Mouse (Mus musculus) G1E (cell line): ENCODE results near the gene Plekhg4. TPM values are rescaled to one million over a fixed set of nuclear protein-coding genes. Genes with fewer than 3 reads are reported as not detected.

Source experiments
- ATAC-seq: 2 replicates; pipeline ENCODE4 v1.8.0; 2016; ENCODE audit warnings: mild to moderate bottlenecking; ENCODE audit not compliant: insufficient number of reproducible peaks, poor library complexity, low FRiP score, severe bottlenecking; ENCODE audit errors: extremely low read depth
- DNase-seq: peaks from one replicate; pipeline ENCODE4 v3.0.0; 2012; ENCODE audit warnings: low spot score
- H3K27me3 ChIP-seq: 2 replicates; pipeline ENCODE4 v1.6.1; 2012; ENCODE audit warnings: mild to moderate bottlenecking, low read length, inconsistent platforms; ENCODE audit not compliant: insufficient read depth
- H3K36me3 ChIP-seq: replicated peaks from 2 replicates; pipeline ENCODE3; 2012; ENCODE audit warnings: mild to moderate bottlenecking, inconsistent platforms
- H3K4me1 ChIP-seq: 2 replicates; pipeline ENCODE4 v1.6.1; 2012; ENCODE audit warnings: low read depth, low read length, inconsistent platforms, mixed read lengths; ENCODE audit not compliant: insufficient read depth
- H3K4me3 ChIP-seq: 2 replicates; pipeline ENCODE4 v1.5.1; 2012; ENCODE audit warnings: low read depth, mild to moderate bottlenecking, inconsistent platforms, low read length, moderate library complexity, mixed read lengths
- H3K9me3 ChIP-seq: replicated peaks from 2 replicates; pipeline ENCODE4 v1.6.1; 2012; ENCODE audit warnings: inconsistent platforms
- CTCF ChIP-seq: IDR thresholded peaks from 2 replicates; pipeline ENCODE4 v1.5.1; 2012; ENCODE audit warnings: low read depth, low read length, inconsistent platforms, mixed read lengths
- GATA1 ChIP-seq: IDR thresholded peaks from 2 replicates; pipeline ENCODE4 v1.6.1; 2012; ENCODE audit warnings: borderline replicate concordance, low read length, inconsistent platforms, mixed read lengths
- GATA2 ChIP-seq: IDR thresholded peaks from 2 replicates; pipeline ENCODE4 v1.6.1; 2012; ENCODE audit warnings: low read depth, low read length, inconsistent platforms, borderline replicate concordance
- POLR2AphosphoS5 ChIP-seq: IDR thresholded peaks from 2 replicates; pipeline ENCODE4 v1.6.1; 2012; ENCODE audit warnings: low read depth, low read length, inconsistent platforms; ENCODE audit not compliant: insufficient replicate concordance
- TAL1 ChIP-seq: conservative IDR thresholded peaks from 2 replicates; pipeline ENCODE4 v1.6.1; 2012; ENCODE audit warnings: low read depth, low read length, inconsistent platforms, mixed read lengths
- polyA plus RNA-seq: library from polyadenylated mRNA; stranded (reverse); fragments of >175 nt; gene quantifications from 2 replicates; pipeline ENCODE4 v1.2.3, GENCODE M21; 2012
- total RNA-seq, 2 experiments: library from RNA; stranded (forward) in 1 of 2; stranded (reverse) in 1 of 2; fragments of 200-1000 nt in 1 of 2; fragments of >200 nt in 1 of 2; fragmentation: Nextera tagmentation in 1 of 2; gene quantifications; 2 replicates each; pipeline ENCODE4 v1.2.3; 2014 to 2017

Gene Plekhg4
- total and polyA plus RNA-seq, 3 experiments = 0.01 to 0.11 TPM; not detected in 1

DNA sequence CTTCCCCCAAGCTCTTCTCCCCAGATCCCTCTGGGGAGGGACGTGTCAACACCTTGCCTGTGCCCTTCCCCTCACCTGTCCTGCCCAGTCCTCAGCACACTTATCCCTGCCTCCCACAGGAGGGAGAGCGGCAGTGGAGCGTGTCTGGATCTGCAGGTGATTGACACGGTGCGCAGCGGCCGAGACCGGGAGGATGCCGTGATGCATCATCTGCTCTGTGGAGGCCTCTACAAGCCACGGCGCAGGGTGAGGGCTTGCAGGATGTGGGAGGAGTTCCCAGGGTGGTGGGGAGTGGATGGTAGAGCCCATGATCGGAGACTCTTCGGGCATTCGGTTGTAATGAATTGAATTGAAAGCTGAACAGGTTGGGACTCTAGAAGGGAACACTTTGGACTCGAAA lies 13.9 kb upstream of the Plekhg4 start:
- ATAC-seq (no peak), DNase-seq (no peak)
- peaks cover 5% of the 10 kb centered on the region; the same call in 1 of the 2 replicates for H3K4me1 ChIP-seq
- no peaks in the 10 kb centered on the region for H3K36me3 ChIP-seq
- H3K4me3 ChIP-seq = no peak overlapping the region
- H3K9me3 ChIP-seq = no peaks in the 10 kb centered on the region
- peaks cover 55% of the 10 kb centered on the region for H3K27me3 ChIP-seq
- TF ChIP-seq TAL1 = no peak
- TF ChIP-seq CTCF = no peak
- TF ChIP-seq POLR2AphosphoS5 = no peak
- no peak for TF ChIP-seq GATA1
- TF ChIP-seq GATA2 = no peak

DNA sequence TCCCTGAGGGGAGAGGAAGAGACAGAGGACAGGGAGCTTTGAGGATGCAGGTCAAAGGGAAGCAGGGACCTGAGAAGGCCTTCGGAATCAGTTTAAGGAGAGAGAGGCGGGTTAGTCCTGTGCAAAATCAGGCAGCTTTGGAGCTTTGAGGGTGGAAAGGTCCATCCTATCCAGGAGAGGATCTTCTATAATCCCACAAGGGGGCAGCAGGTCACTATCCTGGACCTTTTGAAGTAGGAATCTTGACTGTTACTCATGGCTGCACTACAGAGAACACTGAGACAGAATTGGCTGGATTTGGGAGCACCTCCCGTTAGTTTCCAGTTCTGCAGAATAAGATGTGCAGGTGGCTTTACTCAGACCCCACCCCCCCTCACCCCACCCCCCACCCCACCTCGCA lies 13.4 kb upstream of the Plekhg4 start:
- Histone ChIP-seq H3K4me3 (no peak overlapping the region), H3K9me3 (no peaks in the 10 kb centered on the region), H3K27me3 (peaks cover 59% of the 10 kb centered on the region), H3K36me3 (no peaks in the 10 kb centered on the region), H3K4me1 (peaks cover 5% of the 10 kb centered on the region; the same call in 1 of the 2 replicates)
- ATAC-seq = no peak
- no peak for TF ChIP-seq GATA1
- no peak for TF ChIP-seq POLR2AphosphoS5
- no peak for TF ChIP-seq GATA2
- no peak for TF ChIP-seq TAL1
- no peak for TF ChIP-seq CTCF
- DNase-seq = no peak

DNA sequence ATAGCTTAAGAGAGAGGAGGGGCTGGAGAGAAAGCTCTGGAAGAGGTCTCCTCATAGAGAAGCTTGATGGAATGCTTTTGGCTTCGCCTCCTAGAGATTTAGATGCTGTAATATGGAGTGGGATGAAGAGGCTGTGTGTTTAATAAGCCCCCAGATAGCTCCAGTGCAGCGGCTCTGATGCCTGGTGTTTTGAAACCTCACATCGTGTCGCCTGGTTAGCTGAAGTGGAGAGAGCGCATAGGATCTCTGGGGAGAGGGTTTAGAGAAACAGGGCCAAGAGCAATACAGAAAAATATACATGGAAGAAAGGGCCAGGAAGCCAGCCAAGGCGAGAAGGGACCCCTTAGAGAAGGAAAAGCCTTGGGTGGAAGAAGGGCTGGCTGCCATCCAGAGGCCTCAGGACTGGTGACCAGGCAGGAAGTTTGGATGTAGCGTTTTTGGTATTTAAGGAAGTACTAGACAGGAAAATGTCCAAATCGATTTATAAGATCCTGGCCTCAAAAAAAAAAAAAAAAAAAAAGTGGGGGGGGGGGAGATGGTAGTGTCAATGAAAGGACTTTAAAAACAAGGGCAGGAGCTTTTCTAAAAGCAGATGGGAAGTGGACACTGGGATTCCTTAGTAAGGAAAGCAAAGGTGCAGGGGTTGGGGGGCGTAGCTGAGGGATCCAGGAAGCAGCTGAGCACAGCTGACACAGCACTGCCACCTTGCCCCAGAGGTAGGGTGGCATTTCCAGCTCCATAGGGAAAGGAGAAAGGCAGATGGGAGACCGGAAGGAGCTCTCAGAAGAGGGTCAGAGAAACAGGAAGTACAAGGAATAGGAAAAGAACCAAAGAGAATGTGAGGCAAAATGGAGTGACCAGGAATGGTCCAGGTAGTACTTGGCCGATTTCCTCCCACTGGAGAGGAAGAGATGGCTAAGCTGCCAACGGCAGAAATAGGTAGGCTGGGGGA lies 11.0 kb upstream of the Plekhg4 start:
- no peak overlapping the region for H3K4me3 ChIP-seq
- ATAC-seq = no peak

DNA sequence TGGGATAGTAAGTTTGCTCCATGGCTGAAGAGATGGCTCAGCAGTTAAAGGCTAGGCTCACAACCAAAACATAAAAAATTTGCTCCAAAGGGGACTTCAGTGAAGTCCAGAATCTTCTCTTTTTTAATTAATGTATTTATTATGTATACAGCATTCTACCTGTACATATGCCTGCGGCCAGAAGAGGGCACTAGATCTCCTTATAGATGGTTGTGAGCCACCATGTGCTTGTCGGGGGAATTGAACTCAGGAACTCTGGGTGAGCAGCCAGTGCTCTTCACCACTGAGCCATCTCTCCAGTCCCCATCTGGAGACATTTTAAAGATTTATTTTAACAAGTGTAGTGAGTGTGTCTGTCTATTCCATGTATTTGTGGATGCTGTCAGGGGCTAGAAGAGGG lies 6.0 kb upstream of the Plekhg4 start:
- H3K4me3 ChIP-seq = no peak overlapping the region
- peaks cover 6% of the 10 kb centered on the region for H3K4me1 ChIP-seq
- no peak for ATAC-seq
- H3K9me3 ChIP-seq = no peaks in the 10 kb centered on the region
- TF ChIP-seq GATA2 (no peak), TAL1 (no peak)
- DNase-seq = no peak
- H3K36me3 ChIP-seq = no peaks in the 10 kb centered on the region
- peaks cover 51% of the 10 kb centered on the region for H3K27me3 ChIP-seq

More for the DNA sequence above, 11.0 kb upstream of the Plekhg4 start:
- Histone ChIP-seq H3K27me3 (peaks cover 46% of the 10 kb centered on the region), H3K4me1 (peaks cover 2% of the 10 kb centered on the region; the same call in 1 of the 2 replicates), H3K9me3 (no peaks in the 10 kb centered on the region), H3K36me3 (no peaks in the 10 kb centered on the region)
- TF ChIP-seq TAL1 (no peak), GATA2 (no peak), GATA1 (no peak)
- no peak for DNase-seq

GRCm38 (mm10) chr8:105372473-105372872 lies 601 bp upstream of the Plekhg4 start:
- ATAC-seq = no peak
- H3K27me3 ChIP-seq = peaks cover 47% of the 10 kb centered on the region
- no peaks in the 10 kb centered on the region for H3K36me3 ChIP-seq
- DNase-seq = no peak
- no peak overlapping the region for H3K4me3 ChIP-seq
- H3K9me3 ChIP-seq = peaks cover 5% of the 10 kb centered on the region; the same call in 1 of the 2 replicates
- TF ChIP-seq TAL1 = no peak
- no peak for TF ChIP-seq CTCF
- no peak for TF ChIP-seq GATA1
- TF ChIP-seq POLR2AphosphoS5 = no peak
- no peak for TF ChIP-seq GATA2
- H3K4me1 ChIP-seq = peaks cover 4% of the 10 kb centered on the region; the same call in 1 of the 2 replicates

DNA sequence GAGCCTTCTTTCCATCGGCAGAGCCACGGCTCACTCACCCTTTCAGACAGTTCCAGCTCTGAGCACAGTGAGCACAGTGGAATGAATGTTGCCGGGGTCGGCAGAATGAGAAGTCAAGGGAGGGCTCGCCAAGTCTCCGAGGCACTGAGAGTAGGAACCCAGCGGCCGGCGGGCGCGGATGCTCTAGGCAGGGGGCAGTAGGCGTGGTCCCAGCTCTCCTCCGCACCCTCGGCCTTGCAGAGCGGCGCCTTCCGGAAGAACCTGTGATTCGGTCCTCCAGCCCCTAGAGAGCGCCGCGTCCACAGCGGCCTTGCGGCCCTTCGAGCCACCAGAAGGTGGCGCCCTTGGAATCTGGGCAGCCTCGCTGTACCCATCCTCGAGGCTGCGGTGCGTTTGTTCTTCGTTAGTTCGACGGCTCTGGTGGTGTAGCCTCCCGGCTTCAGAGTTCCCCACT lies 1.5 kb downstream of the Plekhg4 start:
- no peak for DNase-seq
- no peak for TF ChIP-seq GATA1
- no peak for TF ChIP-seq TAL1
- no peak for TF ChIP-seq GATA2
- no peak for TF ChIP-seq POLR2AphosphoS5
- TF ChIP-seq CTCF = no peak
- Histone ChIP-seq H3K36me3 (no peaks in the 10 kb centered on the region), H3K4me1 (peaks cover 4% of the 10 kb centered on the region; the same call in 1 of the 2 replicates), H3K4me3 (no peak overlapping the region), H3K27me3 (peaks cover 46% of the 10 kb centered on the region), H3K9me3 (peaks cover 5% of the 10 kb centered on the region; the same call in 1 of the 2 replicates)
- ATAC-seq = no peak
